Mouse (Mus musculus) erythroblast, embryonic 14.5 days (primary cell): ENCODE data around the gene Olfm4.

Experiments
- GATA1 ChIP-seq: IDR thresholded peaks from 2 replicates; pipeline ENCODE4 v1.6.1; 2012; ENCODE audit warnings: low read length, inconsistent platforms, mixed read lengths
- TAL1 ChIP-seq: IDR thresholded peaks from 3 replicates; pipeline ENCODE4 v1.6.1; 2012; ENCODE audit warnings: low read length, inconsistent platforms, mixed read lengths

GRCm38 (mm10) chr14:80062896-80063295 is 79.0 kb downstream of the Olfm4 start:
- TF ChIP-seq GATA1: no peak
- TF ChIP-seq TAL1: no peak
